Mouse (Mus musculus) neural tube, embryonic 15.5 days (tissue): ENCODE measurements around the gene Tmcc2. TPM values are rescaled to one million over a fixed set of nuclear protein-coding genes. Genes with fewer than 3 reads are reported as not detected.

Source experiments
- ATAC-seq: fragments of 200-750 bp; cut with Nextera tagmentation; 2 replicates; pipeline ENCODE4 v1.8.0; 2017; ENCODE audit warnings: mild to moderate bottlenecking, moderate TSS enrichment, moderate library complexity; ENCODE audit not compliant: low FRiP score
- H3K27ac ChIP-seq: fragments of 300-500 bp; sonication (generic); replicated peaks from 2 replicates; pipeline ENCODE4 v1.5.1; 2015; ENCODE audit warnings: mild to moderate bottlenecking, inconsistent platforms
- H3K27me3 ChIP-seq: fragments of 300-500 bp; sonication (generic); replicated peaks from 2 replicates; pipeline ENCODE4 v1.6.1; 2015; ENCODE audit warnings: inconsistent platforms
- H3K36me3 ChIP-seq: fragments of 300-500 bp; sonication (generic); 2 replicates; pipeline ENCODE4 v1.6.1; 2015; ENCODE audit warnings: inconsistent platforms
- H3K4me1 ChIP-seq: fragments of 300-500 bp; sonication (generic); 2 replicates; pipeline ENCODE4 v1.6.1; 2015; ENCODE audit warnings: inconsistent platforms
- H3K4me2 ChIP-seq: fragments of 300-500 bp; sonication (generic); 2 replicates; pipeline ENCODE4 v1.6.1; 2015; ENCODE audit warnings: inconsistent platforms, mild to moderate bottlenecking, moderate library complexity
- H3K4me3 ChIP-seq: fragments of 300-500 bp; sonication (generic); replicated peaks from 2 replicates; pipeline ENCODE4 v1.5.1; 2015; ENCODE audit warnings: mild to moderate bottlenecking, inconsistent platforms
- H3K9ac ChIP-seq: fragments of 300-500 bp; sonication (generic); replicated peaks from 2 replicates; pipeline ENCODE4 v1.6.1; 2015; ENCODE audit warnings: mild to moderate bottlenecking, inconsistent platforms
- H3K9me3 ChIP-seq: fragments of 300-500 bp; sonication (generic); replicated peaks from 2 replicates; pipeline ENCODE4 v1.6.1; 2016; ENCODE audit warnings: inconsistent platforms
- WGBS: fragments of 180-500 bp; shearing (Covaris S2); methylation state at CpG from one replicate; pipeline ENCODE4 v1.1.7; 2015; ENCODE audit warnings: mixed read lengths; 5-methylcytosine and 5-hydroxymethylcytosine counted together
- polyA plus RNA-seq: library from polyadenylated mRNA; unstranded; fragments of >200 nt; fragmentation: Nextera tagmentation; extraction: Ambion mirVana; gene quantifications from 2 replicates; pipeline ENCODE4 v1.2.1, GENCODE M21; 2015

Gene Tmcc2
- polyA plus RNA-seq, 1 experiment from 2014 or later, result 33.2 TPM

DNA sequence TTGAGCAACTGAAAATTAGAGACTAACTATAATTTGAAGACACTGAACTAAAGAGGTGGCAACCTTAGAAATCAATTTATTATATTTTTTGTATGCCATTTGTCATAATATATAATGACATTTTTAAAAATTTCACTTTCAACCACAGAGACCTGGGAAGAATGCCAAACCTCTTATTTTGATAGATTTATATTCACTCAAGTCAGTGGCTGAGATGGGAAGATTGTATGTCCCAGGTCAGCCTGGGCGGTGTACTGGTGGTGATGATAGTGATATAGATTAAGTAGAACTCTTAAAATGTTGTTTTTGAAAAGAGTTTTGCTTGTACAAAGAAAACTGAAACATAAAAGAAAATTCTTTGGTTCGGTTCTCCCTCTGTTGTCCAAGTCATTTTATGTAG is 29.1 kb upstream of the Tmcc2 start:
- H3K9me3 ChIP-seq, result no peaks in the 10 kb centered on the region
- WGBS, result 82% methylated on average over 2 of the region's 2 CpGs
- no peaks in the 10 kb centered on the region for H3K27me3 ChIP-seq
- no peaks in the 10 kb centered on the region for H3K36me3 ChIP-seq
- no peak overlapping the region for H3K9ac ChIP-seq
- H3K4me3 ChIP-seq, result no peak overlapping the region
- no peak for ATAC-seq
- H3K4me2 ChIP-seq, result no peak overlapping the region
- peaks cover 21% of the 10 kb centered on the region for H3K4me1 ChIP-seq
- no peak overlapping the region for H3K27ac ChIP-seq

GRCm38 (mm10) chr1:132417319-132418251 is 26.5 kb upstream of the Tmcc2 start, which contains the start of gene Dstyk:
TSS of gene Dstyk (plus strand) at chr1:132417555.
- H3K9ac ChIP-seq, result peak within 1 kb of the TSS; percentile 84
- no peaks in the 10 kb centered on the region for H3K27me3 ChIP-seq
- H3K27ac ChIP-seq, result peak within 1 kb of the TSS; percentile 89
- peaks cover 21% of the 10 kb centered on the region for H3K4me1 ChIP-seq
- ATAC-seq, result peak; percentile 95
- H3K4me2 ChIP-seq, result peak within 1 kb of the TSS; percentile 79
- H3K9me3 ChIP-seq, result no peaks in the 10 kb centered on the region
- H3K36me3 ChIP-seq, result no peaks in the 10 kb centered on the region
- peak within 1 kb of the TSS; percentile 76 for H3K4me3 ChIP-seq
- WGBS, result under 1% methylated on average over 83 of the region's 85 CpGs

DNA sequence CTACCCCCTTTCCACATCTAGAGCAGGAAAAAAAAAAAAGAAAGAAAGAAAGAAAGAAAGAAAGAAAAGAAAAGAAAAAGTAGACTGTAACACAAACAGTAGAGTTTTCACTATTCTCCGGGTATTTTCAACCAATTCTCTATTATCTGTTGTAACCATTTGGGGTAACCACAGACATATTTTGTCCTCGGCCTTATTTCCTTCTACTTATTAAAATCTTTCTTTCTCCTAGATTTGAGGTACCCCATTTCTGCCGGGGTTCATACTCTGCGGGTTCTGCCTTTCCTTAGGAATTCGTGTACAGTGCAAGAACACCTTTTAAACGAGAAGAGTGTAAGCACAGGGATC is 25.8 kb upstream of the Tmcc2 start:
- 16% methylated on average over 6 of the region's 6 CpGs for WGBS
- ATAC-seq, result no peak

DNA sequence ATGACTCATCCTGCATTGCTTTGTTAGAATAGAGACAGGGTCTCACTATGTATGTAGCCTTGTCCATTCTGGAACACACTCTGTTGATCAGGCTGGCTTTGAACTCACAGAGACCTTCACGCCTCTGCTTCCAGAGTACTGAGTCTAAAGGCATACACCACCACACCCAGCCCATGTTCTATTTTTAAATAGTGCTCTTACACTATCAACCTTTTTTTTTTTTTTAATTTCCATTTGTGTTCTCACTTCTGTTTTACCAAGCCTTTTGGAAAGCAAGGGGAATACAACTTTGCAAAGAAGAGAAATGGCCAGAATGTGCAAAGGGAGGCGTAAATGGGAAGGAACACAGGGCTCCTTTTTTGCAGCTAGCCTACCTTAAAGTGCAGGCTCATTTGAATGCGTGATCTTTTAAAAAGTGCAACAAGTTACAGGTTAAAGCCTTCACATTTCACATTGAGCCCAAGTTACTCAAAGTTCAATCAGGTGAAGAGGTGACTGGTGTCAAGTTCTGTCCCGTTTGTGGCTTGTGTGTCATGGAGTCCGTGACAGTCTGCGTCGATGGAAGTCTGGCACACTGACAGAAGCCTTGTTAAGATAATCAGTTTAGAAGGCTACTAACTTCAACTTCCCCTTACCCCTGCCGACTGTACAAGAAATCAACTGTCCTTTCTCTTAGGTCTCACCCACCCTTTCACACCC is 25.3 kb upstream of the Tmcc2 start:
- WGBS, result 82% methylated on average over 8 of the region's 8 CpGs
- no peak for ATAC-seq

More for the DNA sequence above, 25.8 kb upstream of the Tmcc2 start:
- Histone ChIP-seq H3K4me2 (peak overlapping the region; percentile 79), H3K27ac (peak overlapping the region; percentile 89), H3K9ac (peak overlapping the region; percentile 84), H3K36me3 (no peaks in the 10 kb centered on the region), H3K4me1 (peaks cover 21% of the 10 kb centered on the region), H3K27me3 (no peaks in the 10 kb centered on the region), H3K9me3 (no peaks in the 10 kb centered on the region), H3K4me3 (peak overlapping the region; percentile 76)

DNA sequence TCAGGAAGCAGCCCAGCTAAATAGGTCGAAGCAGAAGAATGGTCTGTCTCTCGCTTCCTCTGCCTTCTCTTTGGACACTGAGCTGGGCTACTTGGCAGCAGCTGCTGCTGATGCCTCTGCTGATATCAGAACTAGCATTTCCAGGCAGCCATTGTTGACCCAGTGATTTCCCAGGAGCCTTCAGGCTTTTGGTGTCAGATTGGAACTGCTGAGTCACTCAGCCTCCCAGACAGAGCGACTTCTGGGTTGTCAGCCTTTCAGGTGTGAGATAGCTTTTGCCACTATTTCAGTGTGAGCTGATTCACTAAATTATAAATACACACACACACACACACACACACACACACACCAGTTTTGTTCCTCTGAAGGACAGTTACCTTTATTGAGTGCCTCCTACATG is 19.6 kb upstream of the Tmcc2 start:
- H3K27me3 ChIP-seq, result no peaks in the 10 kb centered on the region
- ATAC-seq, result no peak
- H3K4me2 ChIP-seq, result no peak overlapping the region
- no peaks in the 10 kb centered on the region for H3K36me3 ChIP-seq
- H3K27ac ChIP-seq, result no peak overlapping the region
- H3K4me3 ChIP-seq, result no peak overlapping the region
- H3K9ac ChIP-seq, result no peak overlapping the region
- no peaks in the 10 kb centered on the region for H3K9me3 ChIP-seq
- WGBS, result 95% methylated on average over 3 of the region's 3 CpGs
- no peaks in the 10 kb centered on the region for H3K4me1 ChIP-seq

More for the DNA sequence above, 25.3 kb upstream of the Tmcc2 start:
- Histone ChIP-seq H3K27me3 (no peaks in the 10 kb centered on the region), H3K4me2 (peak overlapping the region; percentile 79), H3K9me3 (no peaks in the 10 kb centered on the region), H3K9ac (no peak overlapping the region), H3K4me1 (peaks cover 21% of the 10 kb centered on the region), H3K27ac (no peak overlapping the region), H3K36me3 (no peaks in the 10 kb centered on the region), H3K4me3 (peak overlapping the region; percentile 76; the same call in 1 of the 2 replicates)

DNA sequence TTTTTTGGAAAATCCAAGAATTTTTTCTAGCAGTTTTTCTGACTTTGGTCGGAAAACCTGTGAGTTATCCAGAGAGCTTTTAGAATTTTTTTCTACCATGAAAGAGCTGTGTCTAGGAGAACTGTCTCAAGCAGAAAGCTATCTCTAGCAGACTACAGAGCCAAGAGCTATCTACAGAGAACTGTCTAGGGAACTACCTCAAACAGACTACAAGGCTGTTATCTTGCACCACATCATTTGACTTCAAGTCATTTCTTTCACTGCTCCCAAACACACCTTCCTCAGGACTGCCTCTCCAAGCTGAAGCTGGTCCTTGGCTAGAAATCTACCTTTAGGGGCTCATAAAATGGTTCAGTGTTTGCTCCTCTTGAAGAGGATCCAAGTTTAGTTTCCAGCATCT is 10.8 kb upstream of the Tmcc2 start:
- H3K27ac ChIP-seq, result no peak overlapping the region
- H3K4me1 ChIP-seq, result no peaks in the 10 kb centered on the region
- no peak for ATAC-seq
- 86% methylated on average over 1 of the region's 1 CpGs for WGBS
- H3K9me3 ChIP-seq, result no peaks in the 10 kb centered on the region
- H3K36me3 ChIP-seq, result no peaks in the 10 kb centered on the region
- no peak overlapping the region for H3K4me2 ChIP-seq
- H3K4me3 ChIP-seq, result no peak overlapping the region
- no peak overlapping the region for H3K9ac ChIP-seq
- H3K27me3 ChIP-seq, result no peaks in the 10 kb centered on the region

GRCm38 (mm10) chr1:132400538-132400937 is 9.5 kb upstream of the Tmcc2 start:
- no peak overlapping the region for H3K4me2 ChIP-seq
- H3K9me3 ChIP-seq, result no peaks in the 10 kb centered on the region
- H3K36me3 ChIP-seq, result no peaks in the 10 kb centered on the region
- H3K9ac ChIP-seq, result no peak overlapping the region
- no peak overlapping the region for H3K27ac ChIP-seq
- H3K27me3 ChIP-seq, result no peaks in the 10 kb centered on the region
- H3K4me3 ChIP-seq, result no peak overlapping the region
- WGBS, result 70% methylated on average over 1 of the region's 1 CpGs
- ATAC-seq, result no peak
- no peaks in the 10 kb centered on the region for H3K4me1 ChIP-seq

- H3K4me3 ChIP-seq, result no peak overlapping the region
- no peaks in the 10 kb centered on the region for H3K36me3 ChIP-seq
- no peaks in the 10 kb centered on the region for H3K9me3 ChIP-seq
- WGBS, result 66% methylated on average over 2 of the region's 2 CpGs
- H3K4me1 ChIP-seq, result peaks cover 9% of the 10 kb centered on the region
- no peak overlapping the region for H3K27ac ChIP-seq
- H3K27me3 ChIP-seq, result no peaks in the 10 kb centered on the region
- no peak for ATAC-seq
- H3K9ac ChIP-seq, result no peak overlapping the region
- H3K4me2 ChIP-seq, result no peak overlapping the region
Measured at GRCm38 (mm10) chr1:132396705-132397104, 5.6 kb upstream of the Tmcc2 start.

GRCm38 (mm10) chr1:132392872-132393271 is 1.8 kb upstream of the Tmcc2 start:
- H3K27me3 ChIP-seq, result no peaks in the 10 kb centered on the region
- 59% methylated on average over 5 of the region's 5 CpGs for WGBS
- no peak overlapping the region for H3K4me3 ChIP-seq
- no peak overlapping the region for H3K27ac ChIP-seq
- no peak overlapping the region for H3K9ac ChIP-seq
- ATAC-seq, result no peak
- no peaks in the 10 kb centered on the region for H3K9me3 ChIP-seq
- no peaks in the 10 kb centered on the region for H3K36me3 ChIP-seq
- peaks cover 39% of the 10 kb centered on the region for H3K4me1 ChIP-seq
- no peak overlapping the region for H3K4me2 ChIP-seq

- H3K4me1 ChIP-seq, result peaks cover 49% of the 10 kb centered on the region
Measured at GRCm38 (mm10) chr1:132391580-132392022, 520 bp upstream of the Tmcc2 start.

DNA sequence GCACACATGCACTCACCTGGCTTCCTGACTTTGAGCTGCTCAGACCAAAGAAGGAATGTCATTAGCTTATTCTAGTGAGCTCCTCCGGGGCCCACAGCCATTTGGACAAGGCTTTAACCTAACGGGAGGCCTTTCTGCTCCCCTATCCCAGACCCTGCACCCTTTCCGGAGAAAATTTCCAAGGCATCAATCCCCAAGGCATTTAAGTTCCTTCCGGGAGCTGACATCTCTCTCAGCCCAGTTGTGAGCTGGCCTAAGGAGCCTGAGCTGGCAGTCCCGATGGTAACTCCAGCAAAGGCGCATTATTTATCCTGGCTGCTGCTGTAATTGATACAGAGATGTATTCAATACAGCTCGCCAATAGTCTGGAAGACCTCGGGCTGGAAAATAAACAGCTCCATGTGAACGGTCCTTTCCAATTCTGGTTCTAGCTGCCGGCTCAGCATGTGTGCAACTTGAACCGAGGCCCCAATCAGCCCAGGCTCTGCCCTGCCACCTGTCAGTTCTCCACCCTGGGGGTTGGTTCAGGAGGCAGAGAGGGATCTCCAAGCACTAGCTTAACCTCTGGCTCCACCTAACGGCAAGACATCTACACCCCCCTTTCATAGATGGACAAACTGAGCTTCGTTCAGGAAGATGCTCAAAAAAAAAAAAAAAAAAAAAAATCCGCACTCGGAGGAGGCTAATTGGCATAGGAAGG is 1.0 kb downstream of the Tmcc2 start:
- WGBS, result 12% methylated on average over 15 of the region's 15 CpGs
- ATAC-seq, result no peak

More at GRCm38 (mm10) chr1:132391580-132392022, 520 bp upstream of the Tmcc2 start:
- H3K9me3 ChIP-seq, result no peaks in the 10 kb centered on the region
- H3K4me2 ChIP-seq, result peak overlapping the region; percentile 87
- H3K27ac ChIP-seq, result peak overlapping the region; percentile 89
- 1% methylated on average over 45 of the region's 54 CpGs for WGBS
- no peaks in the 10 kb centered on the region for H3K36me3 ChIP-seq
- peak overlapping the region; percentile 81 for H3K9ac ChIP-seq
- H3K4me3 ChIP-seq, result peak overlapping the region; percentile 64
- H3K27me3 ChIP-seq, result no peaks in the 10 kb centered on the region
- peak; percentile 94 for ATAC-seq

More for the DNA sequence above, 1.0 kb downstream of the Tmcc2 start:
- no peaks in the 10 kb centered on the region for H3K36me3 ChIP-seq
- no peaks in the 10 kb centered on the region for H3K27me3 ChIP-seq
- H3K4me2 ChIP-seq, result peak overlapping the region; percentile 87
- H3K9me3 ChIP-seq, result no peaks in the 10 kb centered on the region
- H3K4me1 ChIP-seq, result peaks cover 63% of the 10 kb centered on the region
- H3K9ac ChIP-seq, result peak overlapping the region; percentile 81
- H3K27ac ChIP-seq, result peak overlapping the region; percentile 89
- peak overlapping the region; percentile 64 for H3K4me3 ChIP-seq
